Mouse (Mus musculus): ENCODE measurements at regions not wholly inside any gene's neighbourhood (a gene's known extent, or its start where the extent isn't known, plus 50 kb on each side); places are given as distances from the start of the nearest gene placed in this dataset.
A peak's percentile ranks its signal among the peaks of the same experiment; 100 is the strongest.

GRCm38 (mm10) chr6:75281506-75282194, 1215.9 kb downstream of the Gm9008 start:
- no peak for DNase-seq

GRCm38 (mm10) chr6:75254076-75254414, 1243.5 kb downstream of the Gm9008 start:
- DNase-seq, result no peak

GRCm38 (mm10) chr6:75253357-75254075, 1244.1 kb downstream of the Gm9008 start:
- peak; percentile 4 for DNase-seq

- no peak for DNase-seq
Measured at GRCm38 (mm10) chr6:75215515-75215914, 1282.1 kb downstream of the Gm9008 start.

GRCm38 (mm10) chr6:75212721-75213475, 1284.7 kb downstream of the Gm9008 start:
- DNase-seq, result no peak

All from heart, postnatal 4 days (tissue).